Mouse (Mus musculus): ENCODE measurements at regions not wholly inside any gene's neighbourhood (a gene's known extent, or its start where the extent isn't known, plus 50 kb on each side); places are given as distances from the start of the nearest gene placed in this dataset.

DNA sequence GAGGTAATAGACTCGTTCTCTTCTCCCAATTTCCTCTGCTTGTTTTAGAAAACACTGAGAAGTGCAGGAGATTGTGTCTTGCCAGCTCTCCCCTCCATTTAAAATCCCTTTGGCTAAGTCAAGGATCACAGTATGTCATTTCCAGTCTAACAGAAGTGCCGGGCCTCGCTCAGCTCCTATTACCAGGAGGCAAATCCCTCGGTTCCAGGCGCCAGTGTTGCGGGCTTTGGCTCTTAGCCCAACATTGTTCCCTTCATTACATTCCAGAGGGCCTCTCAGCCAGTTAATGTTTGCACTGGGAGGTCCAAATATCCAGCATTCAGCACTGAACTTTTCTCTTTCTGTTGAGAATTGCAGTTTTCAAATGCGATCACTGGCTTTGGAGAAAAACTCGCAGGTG is 551.6 kb upstream of the Mgmt start:
- no peak for TF ChIP-seq CTCF (IDR thresholded peaks at IDR 0.05; ENCODE audit: borderline replicate concordance, insufficient read depth, low read length)
- no peak for TF ChIP-seq POLR2A (IDR thresholded peaks at IDR 0.05; ENCODE audit: low read depth, low read length)

Data from embryonic fibroblast, embryonic 13.5 days (primary cell).